10 mouse cellular contexts compared by ENCODE assay signal in the genomic region with DNA sequence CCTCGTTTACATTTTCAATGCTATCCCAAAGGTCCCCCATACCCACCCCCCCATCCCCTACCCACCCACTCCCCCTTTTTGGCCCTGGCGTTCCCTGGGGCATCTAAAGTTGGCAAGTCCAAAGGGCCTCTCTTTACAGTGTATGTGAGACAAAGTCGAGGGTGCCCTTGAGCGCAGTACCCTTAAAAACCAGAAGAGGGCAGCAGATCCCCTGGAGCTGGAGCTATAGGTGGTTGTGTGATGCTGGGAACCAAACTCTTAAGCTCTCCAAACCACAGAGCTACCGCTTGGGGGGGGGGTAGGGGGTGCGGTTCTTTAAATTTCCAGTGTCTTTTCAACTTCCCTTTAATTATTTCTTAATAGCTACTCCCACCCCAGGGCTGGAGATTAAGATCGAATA. TPM values are rescaled to one million over a fixed set of nuclear protein-coding genes. Genes with fewer than 3 reads are reported as not detected.
DNase-seq lines count a peak whose midpoint lies in the region; TF ChIP-seq lines count a peak whose summit lies in the region.
"Had no signal": no experiment of that assay in that cellular context is flagged by ENCODE, and none has a peak within 500 bp of the region (broad histone marks: within the 10 kb centered on the region; RNA-seq: fewer than 3 reads in every experiment).

No protein-coding gene starts in this region.

- no peak overlapping the region for H3K4me3 ChIP-seq in heart, adult 2 months
- H3K4me3 ChIP-seq: lung, embryonic 15.5 days; neural tube, embryonic 15.5 days had no signal

- H3K4me1 ChIP-seq in heart, adult 2 months (ENCODE audit: control insufficient read depth, insufficient read depth, low read length) = no peaks in the 10 kb centered on the region
- H3K4me1 ChIP-seq: lung, embryonic 15.5 days; neural tube, embryonic 15.5 days had no signal

- 73% methylated on average over 7 of the region's 7 CpGs for WGBS in heart, adult 2 months

- no peak for DNase-seq in heart, adult 2 months
- DNase-seq in heart, adult 8-10 months (ENCODE audit: low spot score) = no peak
- DNase-seq in B cell, adult 2 months = peak; percentile 51 to 54
- peak; percentile 49 for DNase-seq in T-cell, adult 2 months (ENCODE audit: low spot score)
- DNase-seq in spleen, postnatal 10 days (ENCODE audit: low spot score in 2 of 2) = peak; percentile 15 to 58
- no peak for DNase-seq in layer of hippocampus, adult 11-12 months (ENCODE audit: low spot score)
- no peak for DNase-seq in retina, embryonic 14.5 days (ENCODE audit: low spot score)
- DNase-seq in ovary, postnatal 10 days (ENCODE audit: low spot score) = no peak

- no peak for TF ChIP-seq POLR2A in heart, adult 2 months (IDR thresholded peaks at IDR 0.05; ENCODE audit: insufficient read depth, low read depth, low read length)

- no peaks in the 10 kb centered on the region for H3K36me3 ChIP-seq in heart, adult 2 months (ENCODE audit: control insufficient read depth, insufficient read depth, low read length)
- H3K36me3 ChIP-seq: lung, embryonic 15.5 days; neural tube, embryonic 15.5 days had no signal

- H3K79me2 ChIP-seq in heart, adult 2 months (replicated peaks; ENCODE audit: control insufficient read depth, insufficient read depth, low read length) = no peaks in the 10 kb centered on the region

- no peaks in the 10 kb centered on the region for H3K27me3 ChIP-seq in heart, adult 2 months (ENCODE audit: control insufficient read depth, insufficient read depth, low read length)
- H3K27me3 ChIP-seq: lung, embryonic 15.5 days; neural tube, embryonic 15.5 days had no signal

- peak; percentile 39 for TF ChIP-seq CTCF in heart, adult 2 months (IDR thresholded peaks at IDR 0.05)

- no peak overlapping the region for H3K27ac ChIP-seq in heart, adult 2 months
- H3K27ac ChIP-seq: lung, embryonic 15.5 days; neural tube, embryonic 15.5 days had no signal

- no peak overlapping the region for H3K9ac ChIP-seq in heart, adult 2 months (ENCODE audit: low read depth, low read length)
- H3K9ac ChIP-seq: lung, embryonic 15.5 days; neural tube, embryonic 15.5 days had no signal

- no peak for TF ChIP-seq EP300 in heart, adult 2 months (IDR thresholded peaks at IDR 0.05; ENCODE audit: insufficient read depth, low read depth, low read length)

- intact Hi-C loops in heart, adult 2 months (cut with DNase I) = no loop called here

RNA-seq across cellular contexts. Expression of a gene that starts 33.8 kb away (rescaled TPM):
- total RNA-seq in heart, adult 2 months (2021) = not detected
- polyA plus RNA-seq in heart, adult 2 months (2012; rRNA removed) = 0.21 TPM in 1 of 2 replicates, not detected in the other
- not detected for total RNA-seq in heart, adult 8-10 months (2022)

Comparison
In these comparisons a context has a peak if more than half of its experiments do, and no peak if none do; other contexts are left out.
1. DNase-seq: peak in B cell, adult 2 months (2 of 2), T-cell, adult 2 months (single experiment) and spleen, postnatal 10 days (2 of 2); none in heart, adult 2 months (0 of 2), heart, adult 8-10 months (single experiment), layer of hippocampus, adult 11-12 months (single experiment), retina, embryonic 14.5 days (single experiment) and ovary, postnatal 10 days (single experiment).